Mouse (Mus musculus) heart, embryonic 15.5 days (tissue): Measurements from ENCODE around the gene Bace2. TPM values are rescaled to one million over a fixed set of nuclear protein-coding genes. Genes with fewer than 3 reads are reported as not detected.

Source experiments
- ATAC-seq: fragments of 200-750 bp; cut with Nextera tagmentation; replicated peaks from 2 replicates; pipeline ENCODE4 v1.8.0; 2017; ENCODE audit warnings: low read depth, moderate TSS enrichment; ENCODE audit not compliant: insufficient number of reproducible peaks, insufficient read depth, low FRiP score
- H3K27ac ChIP-seq: fragments of 300-500 bp; sonication (generic); 2 replicates; pipeline ENCODE4 v1.5.1; 2015; ENCODE audit warnings: mild to moderate bottlenecking, inconsistent platforms
- H3K27me3 ChIP-seq: fragments of 300-500 bp; sonication (generic); 2 replicates; pipeline ENCODE4 v1.6.1; 2015; ENCODE audit warnings: inconsistent platforms
- H3K36me3 ChIP-seq: fragments of 300-500 bp; sonication (generic); 2 replicates; pipeline ENCODE4 v1.6.1; 2015; ENCODE audit warnings: mild to moderate bottlenecking, inconsistent platforms
- H3K4me1 ChIP-seq: fragments of 300-500 bp; sonication (generic); replicated peaks from 2 replicates; pipeline ENCODE4 v1.6.1; 2015; ENCODE audit warnings: inconsistent platforms
- H3K4me2 ChIP-seq: fragments of 300-500 bp; sonication (generic); 2 replicates; pipeline ENCODE4 v1.6.1; 2015; ENCODE audit warnings: inconsistent platforms, mild to moderate bottlenecking, moderate library complexity
- H3K4me3 ChIP-seq: fragments of 300-500 bp; sonication (generic); 2 replicates; pipeline ENCODE4 v1.5.1; 2015; ENCODE audit warnings: mild to moderate bottlenecking, inconsistent platforms
- H3K9ac ChIP-seq: fragments of 300-500 bp; sonication (generic); 2 replicates; pipeline ENCODE4 v1.6.1; 2015; ENCODE audit warnings: mild to moderate bottlenecking, inconsistent platforms
- H3K9me3 ChIP-seq: fragments of 300-500 bp; sonication (generic); replicated peaks from 2 replicates; pipeline ENCODE4 v1.6.1; 2016; ENCODE audit warnings: inconsistent platforms
- WGBS: fragments of 180-500 bp; shearing (Covaris S2); methylation state at CpG from one replicate; pipeline ENCODE4 v1.1.7; 2015; ENCODE audit warnings: mixed read lengths; 5-methylcytosine and 5-hydroxymethylcytosine counted together
- polyA plus RNA-seq: library from polyadenylated mRNA; unstranded; fragments of >200 nt; fragmentation: Nextera tagmentation; extraction: Ambion mirVana; gene quantifications from 2 replicates; pipeline ENCODE4 v1.2.1, GENCODE M21; 2015

The Bace2 gene
- polyA plus RNA-seq, 1 experiment from 2014 or later, result 49.2 TPM

DNA sequence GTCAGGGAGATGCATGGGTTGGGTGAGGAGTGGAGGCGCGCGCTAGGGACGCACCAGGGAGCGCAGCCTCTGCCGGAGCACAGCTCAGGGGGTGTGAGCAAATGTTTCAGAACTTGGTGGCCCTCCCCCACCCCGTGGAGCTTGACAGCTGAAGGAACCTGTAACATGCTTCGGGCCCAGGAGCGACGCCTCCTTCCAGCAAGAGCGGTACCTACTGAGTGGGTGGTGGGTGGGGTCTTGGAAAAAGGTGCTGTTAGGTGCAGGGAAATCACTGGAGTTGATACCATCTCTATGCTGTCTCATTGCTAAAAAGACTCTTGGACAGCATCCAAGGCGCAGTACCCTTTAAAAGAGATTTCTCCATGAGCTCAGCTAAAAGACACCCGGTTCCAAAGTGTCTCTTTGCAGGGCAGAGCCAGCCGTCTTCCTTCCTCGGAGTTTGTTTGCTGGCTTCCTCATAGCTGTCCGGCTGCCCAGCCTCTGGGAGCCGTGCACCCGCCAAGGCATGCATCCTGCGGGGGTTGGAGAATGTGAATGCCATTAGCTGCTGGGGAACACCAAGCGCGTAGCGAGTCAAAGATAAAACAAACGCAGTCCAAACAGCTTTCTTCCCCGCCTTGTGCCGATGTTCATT is 763 bp downstream of the Bace2 start:
- Histone ChIP-seq H3K27me3 (0 out of 2 replicates have a peak, but pooled peaks cover 4% of the 10 kb centered on the region), H3K36me3 (no peaks in the 10 kb centered on the region), H3K27ac (peak overlapping the region; percentile 21), H3K4me1 (peaks cover 27% of the 10 kb centered on the region), H3K4me2 (peak overlapping the region; percentile 97), H3K9ac (peak overlapping the region; percentile 56), H3K4me3 (peak overlapping the region; percentile 66), H3K9me3 (no peaks in the 10 kb centered on the region)
- WGBS, result under 1% methylated on average over 25 of the region's 25 CpGs
- peak; percentile 64 for ATAC-seq

- 30% methylated on average over 8 of the region's 8 CpGs for WGBS
- H3K27me3 ChIP-seq, result 0 out of 2 replicates have a peak, but pooled peaks cover 4% of the 10 kb centered on the region
- H3K9ac ChIP-seq, result no peak overlapping the region
- H3K27ac ChIP-seq, result no peak overlapping the region
- peak; percentile 29; the same call in 1 of the 2 replicates for ATAC-seq
- H3K36me3 ChIP-seq, result no peaks in the 10 kb centered on the region
- no peaks in the 10 kb centered on the region for H3K9me3 ChIP-seq
- no peak overlapping the region for H3K4me3 ChIP-seq
- H3K4me1 ChIP-seq, result peaks cover 25% of the 10 kb centered on the region
- no peak overlapping the region for H3K4me2 ChIP-seq
Measured at GRCm38 (mm10) chr16:97362231-97362888, 5.8 kb downstream of the Bace2 start.

- no peak overlapping the region for H3K27ac ChIP-seq
- ATAC-seq, result no peak
- peaks cover 15% of the 10 kb centered on the region for H3K4me1 ChIP-seq
- 55% methylated on average over 2 of the region's 2 CpGs for WGBS
- H3K27me3 ChIP-seq, result no peaks in the 10 kb centered on the region
- no peak overlapping the region for H3K4me2 ChIP-seq
- H3K36me3 ChIP-seq, result no peaks in the 10 kb centered on the region
- no peak overlapping the region for H3K4me3 ChIP-seq
- H3K9ac ChIP-seq, result no peak overlapping the region
- no peaks in the 10 kb centered on the region for H3K9me3 ChIP-seq
Measured at GRCm38 (mm10) chr16:97366141-97366540, 9.6 kb downstream of the Bace2 start.

GRCm38 (mm10) chr16:97370258-97370657 is 13.7 kb downstream of the Bace2 start:
- 70% methylated on average over 4 of the region's 4 CpGs for WGBS
- ATAC-seq, result no peak

GRCm38 (mm10) chr16:97387955-97388354 is 31.4 kb downstream of the Bace2 start:
- no peak for ATAC-seq
- H3K9ac ChIP-seq, result no peak overlapping the region
- peaks cover 23% of the 10 kb centered on the region for H3K4me1 ChIP-seq
- no peak overlapping the region for H3K4me3 ChIP-seq
- H3K27me3 ChIP-seq, result no peaks in the 10 kb centered on the region
- 44% methylated on average over 2 of the region's 2 CpGs for WGBS
- H3K36me3 ChIP-seq, result no peaks in the 10 kb centered on the region
- H3K27ac ChIP-seq, result no peak overlapping the region
- no peak overlapping the region for H3K4me2 ChIP-seq
- H3K9me3 ChIP-seq, result no peaks in the 10 kb centered on the region

More at GRCm38 (mm10) chr16:97370258-97370657, 13.7 kb downstream of the Bace2 start:
- Histone ChIP-seq H3K27me3 (no peaks in the 10 kb centered on the region), H3K4me3 (no peak overlapping the region), H3K36me3 (no peaks in the 10 kb centered on the region), H3K4me2 (no peak overlapping the region), H3K4me1 (no peaks in the 10 kb centered on the region), H3K9me3 (no peaks in the 10 kb centered on the region), H3K9ac (no peak overlapping the region), H3K27ac (no peak overlapping the region)

DNA sequence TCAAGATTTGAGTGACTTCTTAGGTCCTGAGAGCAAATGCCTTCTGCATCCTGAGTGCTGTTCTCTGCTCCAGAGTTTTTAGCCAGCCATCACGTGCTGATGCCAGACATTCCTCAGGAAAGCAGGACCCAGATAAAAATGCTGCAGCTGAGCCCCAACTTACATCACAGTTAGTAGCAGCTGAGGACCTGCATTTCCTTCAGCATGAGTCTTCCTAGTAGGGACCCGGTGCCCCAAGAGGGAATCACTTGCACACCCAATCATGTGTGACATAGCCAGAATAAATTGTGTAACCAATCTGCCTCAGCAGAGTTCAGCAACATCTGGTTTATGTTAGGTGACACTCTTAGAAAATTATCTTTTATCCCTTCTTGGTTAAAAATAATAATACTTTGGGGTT is 34.7 kb downstream of the Bace2 start:
- H3K27ac ChIP-seq, result no peak overlapping the region
- H3K27me3 ChIP-seq, result no peaks in the 10 kb centered on the region
- H3K9ac ChIP-seq, result no peak overlapping the region
- peaks cover 23% of the 10 kb centered on the region for H3K4me1 ChIP-seq
- no peak overlapping the region for H3K4me3 ChIP-seq
- H3K9me3 ChIP-seq, result no peaks in the 10 kb centered on the region
- no peaks in the 10 kb centered on the region for H3K36me3 ChIP-seq
- no peak for ATAC-seq
- 9% methylated on average over 2 of the region's 2 CpGs for WGBS
- H3K4me2 ChIP-seq, result no peak overlapping the region

- Histone ChIP-seq H3K9me3 (no peaks in the 10 kb centered on the region), H3K4me3 (no peak overlapping the region), H3K4me1 (peaks cover 23% of the 10 kb centered on the region), H3K27ac (no peak overlapping the region), H3K9ac (no peak overlapping the region), H3K36me3 (no peaks in the 10 kb centered on the region), H3K4me2 (no peak overlapping the region), H3K27me3 (no peaks in the 10 kb centered on the region)
- ATAC-seq, result no peak
- WGBS, result 40% methylated on average over 3 of the region's 3 CpGs
Measured at GRCm38 (mm10) chr16:97391701-97392384, 35.3 kb downstream of the Bace2 start.

GRCm38 (mm10) chr16:97396436-97396835 is 39.9 kb downstream of the Bace2 start:
- H3K9me3 ChIP-seq, result no peaks in the 10 kb centered on the region
- no peak overlapping the region for H3K4me2 ChIP-seq
- no peaks in the 10 kb centered on the region for H3K36me3 ChIP-seq
- 77% methylated on average over 4 of the region's 4 CpGs for WGBS
- H3K9ac ChIP-seq, result no peak overlapping the region
- H3K27me3 ChIP-seq, result no peaks in the 10 kb centered on the region
- H3K27ac ChIP-seq, result no peak overlapping the region
- no peak overlapping the region for H3K4me3 ChIP-seq
- H3K4me1 ChIP-seq, result peaks cover 7% of the 10 kb centered on the region
- ATAC-seq, result no peak

- Histone ChIP-seq H3K4me3 (no peak overlapping the region), H3K4me1 (0 out of 2 replicates have a peak, but pooled peaks cover 5% of the 10 kb centered on the region), H3K9ac (no peak overlapping the region), H3K4me2 (no peak overlapping the region), H3K27me3 (no peaks in the 10 kb centered on the region), H3K9me3 (no peaks in the 10 kb centered on the region), H3K36me3 (no peaks in the 10 kb centered on the region), H3K27ac (no peak overlapping the region)
- WGBS, result 62% methylated on average over 2 of the region's 2 CpGs
- no peak for ATAC-seq
Measured at GRCm38 (mm10) chr16:97397945-97398531, 41.5 kb downstream of the Bace2 start.

DNA sequence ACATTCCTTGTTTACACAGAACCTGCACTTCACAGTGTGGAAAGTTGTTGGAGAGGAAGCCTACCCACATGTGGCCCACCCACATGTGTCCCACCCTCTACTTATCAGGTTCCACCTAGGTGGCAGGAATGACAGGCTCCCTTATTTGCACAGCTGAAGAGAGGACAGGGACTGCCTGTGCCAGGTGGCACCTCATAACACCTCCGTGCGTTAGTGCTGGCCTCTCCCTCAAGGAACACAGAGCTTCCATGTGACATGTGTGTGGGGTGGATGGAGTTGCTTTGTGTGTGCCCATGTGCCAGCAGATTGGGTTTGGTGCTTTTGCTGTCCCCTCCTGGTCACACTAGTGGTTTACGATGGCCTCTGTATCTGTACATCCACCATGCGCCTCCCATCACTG is 43.4 kb downstream of the Bace2 start:
- Histone ChIP-seq H3K27me3 (no peaks in the 10 kb centered on the region), H3K4me1 (0 out of 2 replicates have a peak, but pooled peaks cover 5% of the 10 kb centered on the region), H3K36me3 (no peaks in the 10 kb centered on the region), H3K4me3 (no peak overlapping the region), H3K9me3 (no peaks in the 10 kb centered on the region), H3K4me2 (no peak overlapping the region), H3K27ac (no peak overlapping the region), H3K9ac (no peak overlapping the region)
- no peak for ATAC-seq
- WGBS, result 84% methylated on average over 4 of the region's 4 CpGs

- Histone ChIP-seq H3K36me3 (no peaks in the 10 kb centered on the region), H3K4me2 (no peak overlapping the region), H3K27me3 (no peaks in the 10 kb centered on the region), H3K4me1 (0 out of 2 replicates have a peak, but pooled peaks cover 5% of the 10 kb centered on the region), H3K9me3 (no peaks in the 10 kb centered on the region), H3K4me3 (no peak overlapping the region), H3K9ac (no peak overlapping the region), H3K27ac (no peak overlapping the region)
- ATAC-seq, result no peak
Measured at GRCm38 (mm10) chr16:97401741-97402140, 45.2 kb downstream of the Bace2 start.
